Mouse (Mus musculus): Measurements from ENCODE around the gene Fry.
A peak's percentile ranks its signal among the peaks of the same experiment; 100 is the strongest.

Gene Fry

GRCm38 (mm10) chr5:150223546-150224239 is 105.2 kb downstream of the Fry start:
- DNase-seq (ENCODE audit: low spot score), result no peak

- DNase-seq (ENCODE audit: low spot score), result no peak
Measured at GRCm38 (mm10) chr5:150229086-150229485, 110.6 kb downstream of the Fry start.

- no peak for DNase-seq (ENCODE audit: low spot score)
Measured at GRCm38 (mm10) chr5:150229776-150230175, 111.3 kb downstream of the Fry start.

GRCm38 (mm10) chr5:150232159-150233150 is 114.0 kb downstream of the Fry start:
- DNase-seq (ENCODE audit: low spot score), result no peak

GRCm38 (mm10) chr5:150233154-150233886 is 114.9 kb downstream of the Fry start:
- peak; percentile 49 for DNase-seq (ENCODE audit: low spot score)

- DNase-seq (ENCODE audit: low spot score), result no peak
Measured at GRCm38 (mm10) chr5:150235931-150236330, 117.5 kb downstream of the Fry start.

- no peak for DNase-seq (ENCODE audit: low spot score)
Measured at GRCm38 (mm10) chr5:150236597-150236996, 118.2 kb downstream of the Fry start.

GRCm38 (mm10) chr5:150241638-150242037 is 123.2 kb downstream of the Fry start:
- no peak for DNase-seq (ENCODE audit: low spot score)

GRCm38 (mm10) chr5:150246737-150247136 is 128.3 kb downstream of the Fry start:
- DNase-seq (ENCODE audit: low spot score), result no peak

- no peak for DNase-seq (ENCODE audit: low spot score)
Measured at GRCm38 (mm10) chr5:150257764-150258163, 139.3 kb downstream of the Fry start.

GRCm38 (mm10) chr5:150259191-150260053 is 141.0 kb downstream of the Fry start:
- DNase-seq (ENCODE audit: low spot score), result peak; percentile 56

GRCm38 (mm10) chr5:150260054-150260386 is 141.6 kb downstream of the Fry start:
- no peak for DNase-seq (ENCODE audit: low spot score)

GRCm38 (mm10) chr5:150261361-150261760 is 142.9 kb downstream of the Fry start:
- DNase-seq (ENCODE audit: low spot score), result no peak

GRCm38 (mm10) chr5:150262046-150262716 is 143.7 kb downstream of the Fry start:
- no peak for DNase-seq (ENCODE audit: low spot score)

GRCm38 (mm10) chr5:150262717-150263103 is 144.3 kb downstream of the Fry start:
- DNase-seq (ENCODE audit: low spot score), result no peak

- no peak for DNase-seq (ENCODE audit: low spot score)
Measured at GRCm38 (mm10) chr5:150263162-150263561, 144.7 kb downstream of the Fry start.

GRCm38 (mm10) chr5:150263656-150264055 is 145.2 kb downstream of the Fry start:
- no peak for DNase-seq (ENCODE audit: low spot score)

GRCm38 (mm10) chr5:150265005-150265404 is 146.6 kb downstream of the Fry start:
- no peak for DNase-seq (ENCODE audit: low spot score)

- DNase-seq (ENCODE audit: low spot score), result no peak
Measured at GRCm38 (mm10) chr5:150265953-150266352, 147.5 kb downstream of the Fry start.

- no peak for DNase-seq (ENCODE audit: low spot score)
Measured at GRCm38 (mm10) chr5:150268261-150268660, 149.8 kb downstream of the Fry start.

GRCm38 (mm10) chr5:150270468-150270867 is 152.0 kb downstream of the Fry start:
- no peak for DNase-seq (ENCODE audit: low spot score)
